In genomic region chr17:6699502-6699901, GRCm38 (mm10) we compare ENCODE assay signal across 7 mouse cellular contexts. TPM values are rescaled to one million over a fixed set of nuclear protein-coding genes. Genes with fewer than 3 reads are reported as not detected.
DNase-seq lines count a peak whose midpoint lies in the region; ATAC-seq and TF ChIP-seq lines count a peak whose summit lies in the region.
"Not testable (repeated sequence)": the region's sequence is repeated elsewhere in the genome, so short reads cannot be mapped to it uniquely, and the experiment has no call there.
"Had no signal": no experiment of that assay in that cellular context is flagged by ENCODE, and none has a peak within 500 bp of the region (broad histone marks: within the 10 kb centered on the region; RNA-seq: fewer than 3 reads in every experiment).

No protein-coding gene starts in this region.

- not testable (repeated sequence) for TF ChIP-seq CTCF in stomach, postnatal 0 days (IDR thresholded peaks at IDR 0.05; ENCODE audit: low read depth)

- WGBS in forebrain, embryonic 11.5 days, result 92% methylated on average over 8 of the region's 9 CpGs
- 49% methylated on average over 9 of the region's 9 CpGs for WGBS in heart, embryonic 10.5 days
- WGBS in intestine, embryonic 16.5 days, result 72% methylated on average over 8 of the region's 9 CpGs
- 74% methylated on average over 8 of the region's 9 CpGs for WGBS in stomach, postnatal 0 days

- DNase-seq in forebrain, embryonic 11.5 days (ENCODE audit: low spot score), result peak; percentile 46
- DNase-seq in heart, embryonic 10.5 days (ENCODE audit: low spot score), result peak; percentile 48
- peak; percentile 54 for DNase-seq in stomach, postnatal 0 days (ENCODE audit: low spot score)

- H3K4me3 ChIP-seq in forebrain, embryonic 11.5 days (ENCODE audit: low read depth, low read length); heart, embryonic 10.5 days; intestine, embryonic 16.5 days (ENCODE audit: low read length); stomach, postnatal 0 days (ENCODE audit: low read depth, low read length): not testable (repeated sequence)

- H3K9me3 ChIP-seq in forebrain, embryonic 11.5 days (ENCODE audit: control insufficient read depth, low read length); heart, embryonic 10.5 days; intestine, embryonic 16.5 days (ENCODE audit: control insufficient read depth, low read length); stomach, postnatal 0 days (ENCODE audit: control insufficient read depth, low read length): not testable (repeated sequence)

- not testable (repeated sequence) for ATAC-seq in forebrain, embryonic 11.5 days (replicated peaks; ENCODE audit: low FRiP score)
- peak; percentile 37; the same call in 1 of the 2 replicates for ATAC-seq in intestine, embryonic 16.5 days
- ATAC-seq in megakaryocyte-erythroid progenitor cell, adult 5-6 weeks (replicated peaks; ENCODE audit: low FRiP score, low TSS enrichment, poor library complexity, severe bottlenecking), result 0 out of 2 replicates have a peak, but pooled peaks have one; percentile 30
- ATAC-seq in stomach, postnatal 0 days (ENCODE audit: low FRiP score, low TSS enrichment), result 0 out of 2 replicates have a peak, but pooled peaks have one; percentile 38

- not testable (repeated sequence) for TF ChIP-seq EP300 in stomach, postnatal 0 days (optimal IDR thresholded peaks at IDR 0.05)

- not testable (repeated sequence) for H3K36me3 ChIP-seq in forebrain, embryonic 11.5 days (ENCODE audit: control insufficient read depth, insufficient read depth, low read length); heart, embryonic 10.5 days; intestine, embryonic 16.5 days (ENCODE audit: control insufficient read depth, insufficient read depth, low read length); stomach, postnatal 0 days (ENCODE audit: control insufficient read depth, insufficient read depth, low read length)

- not testable (repeated sequence) for H3K9ac ChIP-seq in forebrain, embryonic 11.5 days (ENCODE audit: low read length); intestine, embryonic 16.5 days (ENCODE audit: low read depth, low read length); stomach, postnatal 0 days (ENCODE audit: low read length)

- not testable (repeated sequence) for H3K4me2 ChIP-seq in forebrain, embryonic 11.5 days (ENCODE audit: low read depth, low read length, severe bottlenecking); intestine, embryonic 16.5 days (ENCODE audit: low read depth, low read length); stomach, postnatal 0 days (replicated peaks; ENCODE audit: low read depth)

- not testable (repeated sequence) for H3K4me1 ChIP-seq in forebrain, embryonic 11.5 days (replicated peaks; ENCODE audit: control insufficient read depth, insufficient read depth, low read length); heart, embryonic 10.5 days; intestine, embryonic 16.5 days (ENCODE audit: control insufficient read depth, insufficient read depth, low read length); stomach, postnatal 0 days (replicated peaks; ENCODE audit: control insufficient read depth, insufficient read depth)

- not testable (repeated sequence) for H3K27me3 ChIP-seq in forebrain, embryonic 11.5 days (ENCODE audit: control insufficient read depth, insufficient read depth, low read length); heart, embryonic 10.5 days (ENCODE audit: insufficient read depth, poor library complexity, severe bottlenecking); intestine, embryonic 16.5 days (replicated peaks; ENCODE audit: control insufficient read depth, insufficient read depth, low read length); stomach, postnatal 0 days (ENCODE audit: control insufficient read depth, insufficient read depth, low read length)

- not testable (repeated sequence) for H3K27ac ChIP-seq in forebrain, embryonic 11.5 days (ENCODE audit: low read depth, low read length); heart, embryonic 10.5 days; intestine, embryonic 16.5 days (ENCODE audit: low read length); stomach, postnatal 0 days (replicated peaks)

RNA-seq across cellular contexts. Expression of gene Sytl3, which starts 40.6 kb away (rescaled TPM):
- polyA plus RNA-seq in forebrain, embryonic 11.5 days (2014; fragmentation: Nextera tagmentation; extraction: Ambion mirVana), result not detected in 2 replicates
- 0.06 and 0.25 TPM in 2 replicates for polyA plus RNA-seq in heart, embryonic 10.5 days (2016; fragmentation: Nextera tagmentation; extraction: Ambion mirVana)
- polyA plus RNA-seq in intestine, embryonic 16.5 days (2015; fragmentation: Nextera tagmentation; extraction: Ambion mirVana), result 3.9 and 4.5 TPM in 2 replicates
- 1.7 TPM in 1 of 2 replicates, not detected in the other for total RNA-seq in megakaryocyte-erythroid progenitor cell, adult 5-6 weeks (2014; fragmentation: Nextera tagmentation)
- total RNA-seq in megakaryocyte-erythroid progenitor cell, adult 5-6 weeks (2017), result 4.2 TPM in 1 of 2 replicates, not detected in the other
- 0.99 and 1.1 TPM in 2 replicates for polyA plus RNA-seq in stomach, postnatal 0 days (2015; fragmentation: Nextera tagmentation; extraction: Ambion mirVana)
- total RNA-seq: MEL had no signal
- polyA plus RNA-seq: embryonic facial prominence, embryonic 10.5 days had no signal

RNA-seq across cellular contexts. Expression of gene Dynlt1f, which starts 43.8 kb away (rescaled TPM):
- 282 and 296 TPM in 2 replicates for polyA plus RNA-seq in forebrain, embryonic 11.5 days (2014; fragmentation: Nextera tagmentation; extraction: Ambion mirVana)
- 242 and 244 TPM in 2 replicates for polyA plus RNA-seq in heart, embryonic 10.5 days (2016; fragmentation: Nextera tagmentation; extraction: Ambion mirVana)
- polyA plus RNA-seq in intestine, embryonic 16.5 days (2015; fragmentation: Nextera tagmentation; extraction: Ambion mirVana), result 239 and 250 TPM in 2 replicates
- 109 and 153 TPM in 2 replicates for total RNA-seq in megakaryocyte-erythroid progenitor cell, adult 5-6 weeks (2014; fragmentation: Nextera tagmentation)
- 95.6 and 153 TPM in 2 replicates for total RNA-seq in megakaryocyte-erythroid progenitor cell, adult 5-6 weeks (2017)
- 186 and 187 TPM in 2 replicates for polyA plus RNA-seq in stomach, postnatal 0 days (2015; fragmentation: Nextera tagmentation; extraction: Ambion mirVana)
